Mouse (Mus musculus) myocyte (in vitro differentiated cells): ENCODE data around the gene Gpr4. TPM values are rescaled to one million over a fixed set of nuclear protein-coding genes. Genes with fewer than 3 reads are reported as not detected.

Experiments used
- H3K27me3 ChIP-seq: one replicate; pipeline ENCODE4 v1.6.1; 2011; ENCODE audit not compliant: control insufficient read depth, insufficient read depth, insufficient read length
- H3K36me3 ChIP-seq: one replicate; pipeline ENCODE4 v1.6.1; 2011; ENCODE audit not compliant: control insufficient read depth, insufficient read depth
- H3K4me2 ChIP-seq: one replicate; pipeline ENCODE4 v1.6.1; 2011; ENCODE audit warnings: low read depth, control low read depth
- H3K4me3 ChIP-seq: one replicate; pipeline ENCODE4 v1.5.1; 2011; ENCODE audit warnings: mild to moderate bottlenecking, control low read depth, moderate library complexity
- H3K79me2 ChIP-seq: one replicate; pipeline ENCODE4 v1.6.1; 2011; ENCODE audit not compliant: control insufficient read depth, insufficient read depth
- H3ac ChIP-seq: one replicate; pipeline ENCODE4 v1.6.1; 2011; ENCODE audit not compliant: control insufficient read depth, insufficient read length
- CEBPB ChIP-seq: IDR thresholded peaks from 2 replicates; pipeline ENCODE4 v1.6.1; 2011; ENCODE audit warnings: mild to moderate bottlenecking, moderate library complexity; ENCODE audit not compliant: poor library complexity, insufficient read depth, severe bottlenecking
- E2F4 ChIP-seq: IDR thresholded peaks from one replicate; pipeline ENCODE4 v1.6.1; 2011; ENCODE audit warnings: mild to moderate bottlenecking, control low read depth, moderate library complexity; ENCODE audit not compliant: insufficient read depth
- MAX ChIP-seq: IDR thresholded peaks from one replicate; pipeline ENCODE4 v1.6.1; 2011; ENCODE audit warnings: low read depth, mild to moderate bottlenecking, control low read depth
- MYOD1 ChIP-seq, 3 experiments: IDR thresholded peaks; one replicate each; pipeline ENCODE4 v1.6.1; 2011; ENCODE audit warnings: control low read depth in 2 of 3, low read depth in 2 of 3, mild to moderate bottlenecking in 2 of 3, moderate library complexity in 1 of 3; ENCODE audit not compliant: insufficient read length in 2 of 3, control insufficient read depth in 1 of 3
- MYOG ChIP-seq, 3 experiments: IDR thresholded peaks; one replicate each; pipeline ENCODE4 v1.6.1; 2011; ENCODE audit warnings: control low read depth in 2 of 3, low read depth in 2 of 3, mild to moderate bottlenecking in 2 of 3; ENCODE audit not compliant: insufficient read length in 2 of 3, control insufficient read depth in 1 of 3, insufficient read depth in 1 of 3
- POLR2A ChIP-seq: IDR thresholded peaks from one replicate; pipeline ENCODE4 v1.6.1; 2011; ENCODE audit warnings: low read depth, mild to moderate bottlenecking, control low read depth, moderate library complexity; ENCODE audit not compliant: insufficient read length
- POLR2AphosphoS2 ChIP-seq: IDR thresholded peaks from one replicate; pipeline ENCODE4 v1.6.1; 2011; ENCODE audit warnings: low read depth, control low read depth; ENCODE audit not compliant: insufficient read length
- REST ChIP-seq: IDR thresholded peaks from one replicate; pipeline ENCODE4 v1.6.1; 2011; ENCODE audit warnings: mild to moderate bottlenecking, control low read depth, moderate library complexity; ENCODE audit not compliant: insufficient read depth, insufficient read length
- SRF ChIP-seq: IDR thresholded peaks from one replicate; pipeline ENCODE4 v1.6.1; 2011; ENCODE audit warnings: low read depth; ENCODE audit not compliant: control insufficient read depth, insufficient read length
- TCF12 ChIP-seq: IDR thresholded peaks from one replicate; pipeline ENCODE4 v1.6.1; 2011; ENCODE audit warnings: mild to moderate bottlenecking, control low read depth; ENCODE audit not compliant: poor library complexity, insufficient read depth, severe bottlenecking
- TCF3 ChIP-seq: IDR thresholded peaks from one replicate; pipeline ENCODE4 v1.6.1; 2011; ENCODE audit warnings: low read depth, control low read depth; ENCODE audit not compliant: insufficient read length
- USF1 ChIP-seq: IDR thresholded peaks from one replicate; pipeline ENCODE4 v1.6.1; 2011; ENCODE audit warnings: low read depth, mild to moderate bottlenecking, control low read depth, moderate library complexity
- polyA plus RNA-seq: library from polyadenylated mRNA; unstranded; fragments of >200 nt; fragmentation: generic; extraction: Trizol; gene quantifications from one replicate; pipeline ENCODE4 v1.2.1, GENCODE M21; 2012; ENCODE audit warnings: missing spikeins

The Gpr4 gene
- polyA plus RNA-seq, 1 experiment, result 0.10 TPM

DNA sequence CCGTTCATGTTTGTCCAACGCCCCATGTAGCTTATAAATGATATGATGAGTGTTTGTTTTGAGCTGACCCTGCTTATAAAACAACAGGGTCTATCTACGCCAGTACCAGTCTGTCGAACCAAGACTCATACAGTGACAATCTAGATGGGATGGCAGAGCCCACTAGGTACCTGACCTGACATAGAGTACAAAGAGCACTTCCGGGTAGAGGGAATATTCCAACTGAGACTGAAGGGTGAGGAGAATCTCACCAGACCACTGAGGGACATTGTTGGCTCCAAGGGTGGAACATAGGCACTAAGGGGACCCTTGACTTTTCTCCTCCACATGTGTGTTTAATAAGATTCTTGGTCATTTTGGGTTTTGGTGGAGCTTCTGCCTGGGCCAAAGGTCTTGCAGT is 17.1 kb downstream of the Gpr4 start:
- H3ac ChIP-seq, result peak overlapping the region; percentile 74
- H3K79me2 ChIP-seq, result peaks cover 55% of the 10 kb centered on the region
- peak overlapping the region; percentile 74 for H3K4me2 ChIP-seq
- no peak for TF ChIP-seq USF1
- TF ChIP-seq SRF, result no peak
- TF ChIP-seq POLR2A, result no peak
- TF ChIP-seq MAX, result no peak
- TF ChIP-seq TCF3, result no peak
- H3K36me3 ChIP-seq, result no peaks in the 10 kb centered on the region
- peak overlapping the region; percentile 73 for H3K4me3 ChIP-seq
- H3K27me3 ChIP-seq, result no peaks in the 10 kb centered on the region

DNA sequence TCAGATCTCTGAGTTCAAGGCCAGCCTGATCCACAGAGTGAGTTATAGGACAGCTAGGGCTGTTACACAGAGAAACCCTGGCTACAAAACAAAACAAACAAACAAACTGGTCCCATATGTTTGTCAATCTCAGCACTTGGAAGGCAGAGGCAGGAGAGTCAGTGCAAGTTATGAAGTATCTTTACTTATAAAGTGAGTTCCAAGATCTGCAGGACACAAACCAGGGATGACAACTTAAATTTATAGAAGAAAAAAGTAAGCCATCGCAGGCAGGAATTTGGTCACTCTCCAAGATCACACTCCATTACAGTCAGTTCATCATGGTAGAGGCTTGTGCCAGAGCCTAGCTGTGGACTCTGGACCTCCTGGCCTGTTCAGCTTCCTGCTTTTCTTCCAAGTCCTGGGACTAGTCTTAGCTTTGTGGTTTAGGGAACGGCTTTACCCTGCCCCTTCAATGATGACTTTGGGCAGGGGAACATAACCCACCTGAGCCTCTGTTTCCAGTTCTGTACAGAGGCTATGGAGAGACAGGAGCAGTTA is 17.8 kb downstream of the Gpr4 start:
- Histone ChIP-seq H3K36me3 (no peaks in the 10 kb centered on the region), H3K4me3 (peak overlapping the region; percentile 73), H3ac (no peak overlapping the region), H3K27me3 (no peaks in the 10 kb centered on the region), H3K79me2 (peaks cover 60% of the 10 kb centered on the region), H3K4me2 (peak overlapping the region; percentile 74)
- TF ChIP-seq CEBPB (no peak), E2F4 (no peak), TCF12 (no peak), USF1 (no peak), POLR2AphosphoS2 (no peak)

DNA sequence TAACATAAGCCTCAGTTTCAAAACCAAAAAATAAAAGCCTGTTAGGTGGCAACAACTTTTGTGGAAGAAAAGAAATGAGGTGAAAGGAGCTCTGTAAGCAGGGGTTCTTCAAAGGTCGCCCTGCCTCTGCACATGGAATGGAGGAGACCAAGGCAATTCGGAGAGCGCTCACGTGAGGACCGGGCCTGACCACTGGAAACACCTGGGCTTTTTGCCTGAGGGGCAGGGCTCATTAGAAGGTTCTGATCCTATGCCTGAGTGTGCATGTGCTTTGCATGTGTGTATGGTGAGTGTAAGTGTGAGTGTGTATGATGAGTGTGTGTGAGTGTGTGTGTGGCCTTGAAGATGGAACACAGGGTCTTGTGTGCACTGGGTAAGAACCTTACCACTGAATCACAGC is 18.6 kb downstream of the Gpr4 start:
- TF ChIP-seq CEBPB, result no peak
- TF ChIP-seq TCF12, result no peak
- TF ChIP-seq POLR2AphosphoS2, result no peak
- TF ChIP-seq MYOG (IDR thresholded peaks at IDR 0.05; ENCODE audit: control insufficient read depth in 1 of 3, insufficient read depth in 1 of 3, insufficient read length in 2 of 3, low read depth in 2 of 3), result no peak
- no peak for TF ChIP-seq MYOD1 (IDR thresholded peaks at IDR 0.05; ENCODE audit: control insufficient read depth in 1 of 3, insufficient read length in 2 of 3, low read depth in 2 of 3)
- no peak for TF ChIP-seq USF1
- TF ChIP-seq POLR2A, result no peak
- TF ChIP-seq SRF, result no peak
- no peak for TF ChIP-seq REST
- no peak for TF ChIP-seq TCF3
- no peak for TF ChIP-seq E2F4
- peaks cover 68% of the 10 kb centered on the region for H3K79me2 ChIP-seq

DNA sequence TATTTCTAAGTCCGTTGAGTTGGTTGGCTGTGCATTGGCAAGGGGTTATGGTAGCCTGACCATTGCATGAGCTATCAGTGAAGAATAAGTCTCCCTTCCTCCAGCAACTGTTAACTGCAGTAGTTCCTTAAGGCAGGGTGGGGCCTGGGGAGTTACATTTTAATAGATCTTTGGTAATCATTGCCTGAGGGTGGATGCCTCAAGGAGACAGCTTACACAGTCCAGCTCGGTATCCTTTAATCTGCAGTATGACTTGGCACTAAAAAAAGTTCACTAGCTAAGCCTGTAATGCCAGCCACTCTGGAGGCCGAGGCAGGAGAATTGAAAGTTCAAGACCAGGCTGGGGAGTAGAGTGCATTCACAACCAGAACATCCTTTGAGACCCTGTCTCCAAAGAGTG is 19.5 kb downstream of the Gpr4 start:
- Histone ChIP-seq H3K4me3 (no peak overlapping the region), H3K36me3 (no peaks in the 10 kb centered on the region), H3K27me3 (no peaks in the 10 kb centered on the region), H3ac (no peak overlapping the region), H3K79me2 (peaks cover 76% of the 10 kb centered on the region), H3K4me2 (no peak overlapping the region)
- TF ChIP-seq TCF3, result no peak
- no peak for TF ChIP-seq MYOG (IDR thresholded peaks at IDR 0.05; ENCODE audit: control insufficient read depth in 1 of 3, insufficient read depth in 1 of 3, insufficient read length in 2 of 3, low read depth in 2 of 3)
- no peak for TF ChIP-seq E2F4
- no peak for TF ChIP-seq POLR2AphosphoS2
- TF ChIP-seq REST, result no peak
- TF ChIP-seq MYOD1 (IDR thresholded peaks at IDR 0.05; ENCODE audit: control insufficient read depth in 1 of 3, insufficient read length in 2 of 3, low read depth in 2 of 3), result no peak
- no peak for TF ChIP-seq POLR2A
- no peak for TF ChIP-seq CEBPB
- no peak for TF ChIP-seq SRF
- TF ChIP-seq TCF12, result no peak
- no peak for TF ChIP-seq MAX
- no peak for TF ChIP-seq USF1

More for the DNA sequence above, 18.6 kb downstream of the Gpr4 start:
- Histone ChIP-seq H3K4me3 (no peak overlapping the region), H3K4me2 (no peak overlapping the region), H3ac (no peak overlapping the region), H3K36me3 (no peaks in the 10 kb centered on the region), H3K27me3 (no peaks in the 10 kb centered on the region)

DNA sequence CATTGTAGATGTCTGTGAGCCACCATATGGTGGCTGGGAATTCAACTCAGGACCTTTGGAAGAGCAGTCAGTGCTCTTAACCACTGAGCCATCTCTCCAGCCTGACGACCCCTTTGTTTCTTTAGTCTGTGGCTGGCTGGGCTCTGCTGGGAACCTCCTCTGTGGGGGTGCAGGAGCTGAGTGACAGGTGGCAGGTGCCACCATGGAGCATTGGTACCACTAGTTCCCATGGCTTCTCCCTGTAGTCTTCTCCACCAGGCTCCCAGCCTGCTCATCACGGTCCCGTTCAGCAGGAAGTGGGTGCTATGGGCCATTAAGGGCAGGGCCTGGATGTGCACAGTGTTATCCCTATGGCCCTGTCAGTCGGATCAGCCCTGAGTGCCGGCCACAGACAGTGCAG is 22.3 kb downstream of the Gpr4 start:
- Histone ChIP-seq H3K4me3 (no peak overlapping the region), H3K36me3 (no peaks in the 10 kb centered on the region), H3K79me2 (peaks cover 66% of the 10 kb centered on the region), H3K4me2 (no peak overlapping the region), H3K27me3 (no peaks in the 10 kb centered on the region), H3ac (no peak overlapping the region)
- no peak for TF ChIP-seq E2F4
- peak; percentile 33 to 97 (median 94) for TF ChIP-seq MYOD1 (IDR thresholded peaks at IDR 0.05; ENCODE audit: control insufficient read depth in 1 of 3, insufficient read length in 2 of 3, low read depth in 2 of 3)
- TF ChIP-seq MYOG (IDR thresholded peaks at IDR 0.05; ENCODE audit: control insufficient read depth in 1 of 3, insufficient read depth in 1 of 3, insufficient read length in 2 of 3, low read depth in 2 of 3), result peak in 1 of 3 experiments; percentile 47
- peak; percentile 47 for TF ChIP-seq TCF3
